In the genomic region with DNA sequence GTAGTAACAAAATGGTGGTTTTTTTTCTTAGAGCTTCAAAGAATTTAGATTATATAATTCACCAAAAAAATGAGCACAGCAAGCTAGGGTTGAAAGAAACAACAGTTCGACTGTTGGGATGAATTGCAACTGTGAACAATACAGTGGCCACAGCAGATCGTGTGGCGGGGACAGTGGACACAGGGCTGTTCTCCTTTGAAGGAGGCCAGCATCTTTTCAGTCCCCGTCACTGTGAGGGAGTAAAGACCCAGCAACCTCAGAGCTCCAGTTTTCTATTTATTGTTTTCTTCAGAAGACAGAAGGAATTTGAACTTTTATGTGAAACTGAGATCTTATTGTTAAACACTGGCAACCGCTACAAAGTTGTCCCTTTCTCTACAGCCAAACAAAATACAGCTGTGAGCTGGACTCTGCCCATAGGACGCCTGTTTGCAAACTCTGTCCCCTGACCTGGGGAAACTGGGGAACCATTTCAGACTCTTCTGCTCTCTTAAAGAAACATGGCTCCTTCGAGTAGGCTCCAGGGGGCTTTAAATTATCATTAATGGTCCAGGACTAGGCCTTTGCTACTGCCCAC, we compare ENCODE assay signal across 19 mouse cellular contexts.
A peak's percentile ranks its signal among the peaks of the same experiment; 100 is the strongest.
DNase-seq lines count a peak whose midpoint lies in the region; ATAC-seq lines count a peak whose summit lies in the region.
"Had no signal": no experiment of that assay in that cellular context is flagged by ENCODE, and none has a peak within 500 bp of the region (broad histone marks: within the 10 kb centered on the region; RNA-seq: fewer than 3 reads in every experiment).

No protein-coding gene starts in this region.

- H3K4me3 ChIP-seq in neural tube, embryonic 15.5 days (replicated peaks) = no peak overlapping the region
- H3K4me3 ChIP-seq: forebrain, embryonic 10.5 days; layer of hippocampus, adult 2 months; limb, embryonic 10.5 days; liver, embryonic 13.5 days; megakaryocyte, embryonic 14.5 days; neural tube, embryonic 13.5 days had no signal

- no peak for ATAC-seq in neural tube, embryonic 15.5 days (ENCODE audit: low FRiP score)
- ATAC-seq: inflammation-experienced regulatory T-cells, adult 6 months; Patski had no signal

- H3K27ac ChIP-seq in neural tube, embryonic 15.5 days (replicated peaks) = no peak overlapping the region
- H3K27ac ChIP-seq: forebrain, embryonic 10.5 days; layer of hippocampus, adult 2 months; limb, embryonic 10.5 days; liver, embryonic 13.5 days; neural tube, embryonic 13.5 days had no signal

- no peak overlapping the region for H3K4me2 ChIP-seq in neural tube, embryonic 15.5 days
- H3K4me2 ChIP-seq: liver, embryonic 13.5 days; neural tube, embryonic 13.5 days had no signal

- H3K9ac ChIP-seq in neural tube, embryonic 15.5 days (replicated peaks) = no peak overlapping the region
- H3K9ac ChIP-seq: liver, embryonic 13.5 days; neural tube, embryonic 13.5 days had no signal

- intact Hi-C loops in heart, postnatal 25 days (cut with DNase I) = no loop called here

- no peaks in the 10 kb centered on the region for H3K4me1 ChIP-seq in neural tube, embryonic 15.5 days
- H3K4me1 ChIP-seq: megakaryocyte, embryonic 14.5 days; neural tube, embryonic 13.5 days had no signal

- peaks cover 4% of the 10 kb centered on the region; the same call in 1 of the 2 replicates for H3K9me3 ChIP-seq in neural tube, embryonic 15.5 days (replicated peaks)
- H3K9me3 ChIP-seq: limb, embryonic 10.5 days; liver, embryonic 13.5 days; neural tube, embryonic 13.5 days had no signal

- peak; percentile 21 for DNase-seq in kidney, adult 18-20 months
- DNase-seq in kidney, postnatal 10 days = no peak
- peak; percentile 22 for DNase-seq in neural tube, embryonic 10.5 days (ENCODE audit: extremely low spot score, low spot score)
- peak; percentile 12 for DNase-seq in heart, postnatal 25 days (ENCODE audit: low spot score)
- no peak for DNase-seq in cerebellum, postnatal 4 days (ENCODE audit: low spot score in 2 of 2)
- DNase-seq in cerebellum, postnatal 36 days = no peak
- DNase-seq: B cell, adult 2 months; cerebellum, adult 11-12 months; gastrocnemius, postnatal 25 days; retina, postnatal 1 day had no signal

- no peaks in the 10 kb centered on the region for H3K27me3 ChIP-seq in neural tube, embryonic 15.5 days (replicated peaks)
- H3K27me3 ChIP-seq: liver, embryonic 13.5 days; megakaryocyte, embryonic 14.5 days; neural tube, embryonic 13.5 days; Patski had no signal

- WGBS in neural tube, embryonic 15.5 days = 46% methylated on average over 7 of the region's 7 CpGs

- no peaks in the 10 kb centered on the region for H3K36me3 ChIP-seq in neural tube, embryonic 15.5 days
- H3K36me3 ChIP-seq: forebrain, embryonic 10.5 days; limb, embryonic 10.5 days; liver, embryonic 13.5 days; neural tube, embryonic 13.5 days had no signal

Comparison
In these comparisons a context has a peak if more than half of its experiments do, and no peak if none do; other contexts are left out.
1. DNase-seq: peak in kidney, adult 18-20 months (single experiment), neural tube, embryonic 10.5 days (single experiment) and heart, postnatal 25 days (single experiment); none in kidney, postnatal 10 days (single experiment), cerebellum, postnatal 4 days (0 of 2) and cerebellum, postnatal 36 days (0 of 2).